Mouse (Mus musculus) T-helper 17 cell (primary cell): ENCODE data around the gene Ankrd39.

Source experiments
- in situ Hi-C, 2 experiments: fragments of 300-600 bp; cut with MboI, MseI; formaldehyde crosslinking; loops; 1 replicate in 1 of 2; 2 replicates in 1 of 2; pipeline ENCODE4 v1.15.1; 2025; ENCODE audit warnings: high pct_unique_total_duplicates in 2 of 2

Ankrd39 gene

DNA sequence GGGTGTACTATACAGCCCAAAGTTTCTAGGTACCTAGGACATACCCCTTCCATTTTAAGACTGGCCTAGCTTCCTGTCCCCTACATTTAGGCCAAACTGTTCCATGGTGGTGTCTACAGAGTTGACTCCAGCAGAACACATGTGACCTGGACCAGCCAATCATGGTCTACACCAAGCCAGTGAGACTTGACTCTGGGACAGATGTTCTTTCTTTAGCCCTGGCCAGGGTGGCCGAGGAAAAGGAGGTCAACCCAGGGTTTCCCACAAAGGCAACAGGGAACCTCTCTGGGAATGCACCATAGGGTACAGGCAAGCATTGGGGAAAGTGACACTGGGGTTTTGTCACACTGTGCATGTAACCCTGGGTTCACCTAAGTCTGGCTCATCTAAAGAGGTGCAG lies 25.5 kb upstream of the Ankrd39 start:
- in situ Hi-C loops, result no loop called here

DNA sequence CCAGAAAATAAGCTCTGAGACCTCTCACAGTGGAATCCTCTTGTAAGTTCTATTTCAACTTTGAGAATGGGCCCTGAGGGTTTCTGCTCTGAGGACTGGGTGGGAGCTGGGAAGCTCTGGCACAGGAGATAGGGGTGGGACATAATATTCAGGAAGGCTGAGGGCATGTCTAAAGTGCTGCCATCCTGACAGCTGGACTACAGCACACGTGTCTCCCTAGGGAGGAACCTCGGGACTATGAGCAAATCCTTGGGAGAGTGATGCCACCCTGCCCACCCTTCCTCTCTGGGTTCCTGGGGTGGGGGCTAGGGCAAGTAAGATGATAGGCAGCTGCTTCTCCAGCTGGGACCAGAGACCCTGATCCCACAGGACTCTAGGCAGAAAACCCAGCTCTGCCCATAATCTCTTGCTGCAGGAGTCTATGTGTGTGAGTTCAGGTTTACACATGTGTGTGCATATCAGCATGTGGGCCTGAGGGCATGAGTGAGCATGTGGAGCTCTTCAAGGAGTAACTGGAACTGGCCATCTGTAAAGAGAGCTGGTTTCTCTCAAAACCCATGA lies 25.0 kb upstream of the Ankrd39 start:
- in situ Hi-C loops, result no loop called here

GRCm38 (mm10) chr1:36571627-36572026 lies 24.4 kb upstream of the Ankrd39 start:
- in situ Hi-C loops, result no loop called here

- in situ Hi-C loops, result no loop called here
These were observed 23.1 kb upstream of the Ankrd39 start for GRCm38 (mm10) chr1:36570320-36570719.

GRCm38 (mm10) chr1:36569694-36570276 lies 22.5 kb upstream of the Ankrd39 start:
- in situ Hi-C loops, result no loop called here

- in situ Hi-C loops, result no loop called here
These were observed 21.5 kb upstream of the Ankrd39 start for GRCm38 (mm10) chr1:36568776-36569175.

DNA sequence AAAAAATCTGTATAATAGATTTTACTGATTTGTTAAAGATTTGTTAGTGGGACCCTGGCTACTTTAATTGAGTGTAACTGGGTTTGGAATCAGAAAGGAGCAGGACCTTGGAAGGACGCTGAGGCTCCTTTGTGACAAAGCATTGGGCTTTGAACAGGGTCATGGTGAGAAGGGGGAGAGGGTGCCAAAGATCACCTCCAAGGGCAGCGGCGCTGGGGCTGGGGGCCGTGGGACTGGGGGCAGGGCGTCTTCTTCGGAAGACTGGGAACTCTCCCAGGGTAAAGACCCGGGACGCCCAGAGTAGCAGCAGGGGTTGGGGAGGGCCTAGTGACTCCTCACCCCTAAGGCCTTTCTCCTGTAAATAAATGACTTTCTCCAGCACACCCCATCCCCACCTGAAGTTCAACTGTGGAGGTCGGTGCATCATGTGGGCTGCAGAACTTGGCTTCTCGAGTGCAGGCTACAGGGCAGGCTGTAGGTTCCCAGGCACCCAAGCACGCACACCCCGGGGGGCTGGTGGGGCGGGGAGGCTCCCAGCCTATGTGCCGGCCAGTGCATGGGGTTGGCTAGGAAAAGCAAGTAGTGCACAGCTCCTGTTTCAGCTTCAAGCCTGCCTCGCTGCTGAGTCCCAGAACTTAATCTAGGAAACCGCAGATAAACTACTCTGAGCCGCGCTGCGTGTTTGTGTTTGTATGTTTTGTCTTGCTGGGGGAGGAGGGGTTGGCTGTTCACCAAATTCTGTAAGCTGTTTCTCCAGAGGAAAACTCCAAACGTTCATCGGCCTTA lies 20.8 kb upstream of the Ankrd39 start:
- in situ Hi-C loops, result no loop called here

GRCm38 (mm10) chr1:36566425-36566824 lies 19.2 kb upstream of the Ankrd39 start:
- in situ Hi-C loops, result no loop called here

DNA sequence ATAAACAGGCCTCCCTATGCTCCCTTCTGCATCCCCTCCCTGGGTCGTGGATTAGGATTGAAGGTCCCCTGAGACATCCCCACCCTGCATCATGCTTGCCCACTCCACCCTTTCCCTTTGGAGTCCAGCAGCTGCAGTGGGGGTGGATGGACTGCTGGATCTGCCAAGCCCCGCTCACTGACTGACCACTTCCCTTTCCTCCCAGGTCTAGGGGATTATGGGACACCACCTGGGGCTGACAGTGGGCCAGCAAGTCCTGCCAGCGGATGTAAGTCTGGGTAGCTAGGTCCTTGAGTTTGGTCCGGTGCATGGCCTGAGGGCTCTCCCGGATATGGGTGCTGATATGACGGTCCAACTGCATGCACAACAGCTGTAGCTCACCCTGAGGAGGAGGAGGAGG lies 16.9 kb upstream of the Ankrd39 start:
- in situ Hi-C loops, result no loop called here

GRCm38 (mm10) chr1:36563632-36564031 lies 16.4 kb upstream of the Ankrd39 start:
- in situ Hi-C loops, result no loop called here

- in situ Hi-C loops, result no loop called here
These were observed 16.0 kb upstream of the Ankrd39 start for GRCm38 (mm10) chr1:36563197-36563596.

GRCm38 (mm10) chr1:36562388-36562787 lies 15.1 kb upstream of the Ankrd39 start:
- in situ Hi-C loops, result no loop called here

GRCm38 (mm10) chr1:36560903-36561302 lies 13.7 kb upstream of the Ankrd39 start:
- in situ Hi-C loops, result no loop called here

GRCm38 (mm10) chr1:36559888-36560287 lies 12.6 kb upstream of the Ankrd39 start:
- in situ Hi-C loops, result no loop called here

- in situ Hi-C loops, result no loop called here
These were observed 12.0 kb upstream of the Ankrd39 start for GRCm38 (mm10) chr1:36559256-36559655.

DNA sequence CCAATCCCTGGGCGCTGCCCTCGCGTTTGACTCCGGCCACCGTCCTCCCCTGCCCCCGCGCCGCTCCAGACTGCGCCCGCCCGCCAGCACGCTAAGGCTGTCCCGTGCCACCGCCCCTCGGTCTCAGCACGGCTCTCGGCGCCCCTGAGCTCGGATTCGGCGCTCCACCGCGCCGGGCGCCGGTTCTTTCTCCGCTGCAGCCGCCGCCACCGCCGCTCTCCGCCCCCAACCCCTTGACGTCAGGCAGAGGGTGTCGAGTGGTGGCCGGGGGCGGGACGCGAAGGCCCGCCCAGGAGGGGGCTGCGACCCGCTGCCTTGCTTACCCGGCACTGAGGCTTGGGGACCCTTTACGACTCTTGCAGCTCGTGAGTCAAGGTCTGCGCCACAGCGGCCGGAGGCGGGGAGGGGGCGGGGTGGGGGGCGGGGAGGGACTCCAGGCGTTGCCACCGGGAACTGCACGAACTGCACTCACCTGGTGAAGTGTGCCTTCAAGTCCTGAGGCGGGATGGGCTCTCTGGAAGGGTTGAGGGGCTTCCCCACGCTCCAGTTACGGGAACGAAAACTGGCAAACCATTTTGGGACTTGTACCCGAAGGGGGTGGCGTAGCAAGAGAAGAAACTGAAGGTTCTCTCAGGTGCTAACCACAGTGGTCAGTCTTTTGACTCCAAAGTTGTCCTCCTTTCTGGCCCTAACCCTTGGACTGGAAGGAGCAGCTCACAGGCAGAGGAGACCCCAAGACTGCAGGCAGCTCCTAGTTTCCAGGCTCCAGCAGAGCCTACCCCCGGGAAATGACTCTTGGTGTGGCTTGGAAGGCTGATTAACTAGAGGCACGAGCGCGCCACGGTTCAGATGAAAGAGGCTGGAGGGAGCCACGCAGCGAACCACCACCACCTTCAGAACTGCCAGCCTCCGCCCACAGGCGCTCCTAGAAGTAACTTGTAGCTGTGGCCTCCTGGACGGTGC lies 11.1 kb upstream of the Ankrd39 start, which contains the start of gene Sema4c:
Gene Sema4c (minus strand): TSS at position 319 of the 963 bp plus-strand sequence.
- in situ Hi-C loops, result no loop called here

GRCm38 (mm10) chr1:36557457-36558011 lies 10.3 kb upstream of the Ankrd39 start:
- in situ Hi-C loops, result no loop called here

DNA sequence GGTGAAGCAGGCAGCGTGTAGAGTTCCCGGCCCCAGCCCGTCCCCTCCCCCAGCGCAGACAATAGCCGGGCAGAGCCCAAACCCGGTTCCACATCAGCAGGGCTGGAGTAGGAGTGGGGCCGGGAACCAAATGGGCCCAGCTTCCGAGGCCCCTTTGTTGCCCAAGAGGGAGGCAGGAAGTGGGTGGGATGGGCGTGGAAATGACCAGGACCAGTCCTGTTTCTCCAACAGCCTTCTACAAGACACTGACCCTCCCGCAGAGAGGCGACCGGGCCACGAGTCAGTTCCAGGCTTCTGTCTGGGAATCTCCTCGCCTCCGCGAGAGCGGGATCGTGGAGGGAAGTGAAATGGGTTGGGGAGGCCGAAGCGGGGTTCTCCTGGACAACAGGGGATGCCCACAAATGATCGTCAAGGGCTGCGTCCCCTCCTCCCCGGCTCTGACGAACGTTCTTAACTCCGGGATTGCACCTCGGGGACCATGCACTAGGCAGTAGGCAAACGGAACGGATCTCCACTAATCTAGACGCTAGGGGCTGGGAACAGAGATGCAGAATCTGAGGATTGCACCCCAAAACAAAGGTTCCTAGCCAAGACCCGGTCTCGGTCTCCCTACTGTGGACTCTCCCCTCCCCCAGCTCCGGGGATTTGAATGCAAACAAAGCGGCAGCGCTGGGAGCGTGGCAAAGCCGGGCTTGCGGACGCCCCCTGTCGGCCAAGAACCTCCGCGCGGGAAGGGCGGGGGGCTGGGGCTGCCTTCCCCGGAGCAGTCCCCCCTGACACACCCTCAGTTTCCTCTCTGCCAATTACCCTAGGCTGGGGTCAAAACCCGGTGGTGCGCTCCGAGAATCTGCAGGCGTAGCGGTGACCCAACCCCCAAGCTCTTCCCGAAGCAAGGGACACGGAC lies 9.6 kb upstream of the Ankrd39 start:
- in situ Hi-C loops, result no loop called here

GRCm38 (mm10) chr1:36555798-36556395 lies 8.7 kb upstream of the Ankrd39 start:
- in situ Hi-C loops, result no loop called here
